Mouse (Mus musculus): ENCODE measurements around the gene Zfr.

- TF ChIP-seq POLR2AphosphoS5 (IDR thresholded peaks at IDR 0.05; ENCODE audit: insufficient replicate concordance, low read depth, low read length) (no peak), CTCF (IDR thresholded peaks at IDR 0.05; ENCODE audit: low read depth, low read length) (no peak), GATA1 (IDR thresholded peaks at IDR 0.05; ENCODE audit: borderline replicate concordance, low read length) (no peak)
Measured at GRCm38 (mm10) chr15:12197361-12197760, 79.7 kb downstream of the Zfr start.

All from G1E (cell line).